Mouse (Mus musculus) CH12.LX (cell line): ENCODE data around the gene Uba52. TPM values are rescaled to one million over a fixed set of nuclear protein-coding genes. Genes with fewer than 3 reads are reported as not detected.

ENCODE experiments used
- DNase-seq: peaks from one replicate; pipeline ENCODE4 v3.0.0-alpha.2; 2013; ENCODE audit errors: extremely low read depth
- H3K27ac ChIP-seq: 2 replicates; pipeline ENCODE4 v1.5.1; 2012; ENCODE audit warnings: low read depth, mild to moderate bottlenecking, control low read depth, moderate library complexity; ENCODE audit not compliant: insufficient read depth
- H3K27me3 ChIP-seq: replicated peaks from 2 replicates; pipeline ENCODE3; 2012; ENCODE audit warnings: inconsistent platforms
- H3K36me3 ChIP-seq, 2 experiments: replicated peaks in 1 of 2; 2 replicates each; pipeline versions ENCODE3 to v1.6.1; 2012; ENCODE audit warnings: inconsistent platforms in 1 of 2, low read length in 1 of 2, mild to moderate bottlenecking in 1 of 2, mixed read lengths in 1 of 2, moderate library complexity in 1 of 2; ENCODE audit not compliant: control insufficient read depth in 1 of 2, insufficient read depth in 1 of 2
- H3K4me1 ChIP-seq, 2 experiments: 2 replicates each; pipeline ENCODE4 v1.6.1; 2012; ENCODE audit warnings: inconsistent platforms in 1 of 2, moderate library complexity in 1 of 2; ENCODE audit not compliant: insufficient read depth in 2 of 2, control insufficient read depth in 1 of 2
- H3K4me2 ChIP-seq: 2 replicates; pipeline ENCODE4 v1.6.1; 2012; ENCODE audit warnings: low read depth, mild to moderate bottlenecking, control low read depth; ENCODE audit not compliant: poor library complexity, insufficient read depth, severe bottlenecking
- H3K4me3 ChIP-seq, 3 experiments: fragments of 150-350 bp in 1 of 3; sonication (generic) in 1 of 3; replicated peaks in 1 of 3; 2 replicates each; pipeline versions ENCODE3 to v1.5.1; 2011 to 2012; ENCODE audit warnings: low read depth in 2 of 3, low read length in 2 of 3, mild to moderate bottlenecking in 2 of 3, moderate library complexity in 2 of 3, control low read depth in 1 of 3, improper control_type of control experiment in 1 of 3, inconsistent platforms in 1 of 3, mixed read lengths in 1 of 3; ENCODE audit not compliant: poor library complexity in 1 of 3
- H3K79me2 ChIP-seq: replicated peaks from 2 replicates; pipeline ENCODE4 v1.6.1; 2012; ENCODE audit warnings: mild to moderate bottlenecking, moderate library complexity; ENCODE audit not compliant: control insufficient read depth, poor library complexity, insufficient read depth, severe bottlenecking; ENCODE audit errors: extremely low read depth
- H3K9ac ChIP-seq: 2 replicates; pipeline ENCODE4 v1.6.1; 2012; ENCODE audit warnings: low read depth, mild to moderate bottlenecking, control low read depth, moderate library complexity; ENCODE audit not compliant: insufficient read depth
- H3K9me3 ChIP-seq: replicated peaks from 2 replicates; pipeline ENCODE3; 2012; ENCODE audit warnings: low read length, inconsistent platforms, mixed read lengths
- E2F4 ChIP-seq: IDR thresholded peaks from 2 replicates; pipeline ENCODE4 v1.6.1; 2011; ENCODE audit warnings: low read depth, low read length, improper control_type of control experiment; ENCODE audit not compliant: insufficient replicate concordance
- ELF1 ChIP-seq: IDR thresholded peaks from 2 replicates; pipeline ENCODE4 v1.6.1; 2014; ENCODE audit warnings: low read depth, mild to moderate bottlenecking, inconsistent platforms, low read length, improper control_type of control experiment
- EP300 ChIP-seq: IDR thresholded peaks from 2 replicates; pipeline ENCODE4 v1.6.1; 2011; ENCODE audit warnings: low read length, improper control_type of control experiment
- GABPA ChIP-seq: IDR thresholded peaks from 2 replicates; pipeline ENCODE4 v1.6.1; 2012; ENCODE audit warnings: low read depth, low read length, improper control_type of control experiment, inconsistent platforms; ENCODE audit not compliant: insufficient replicate concordance
- IRF4 ChIP-seq: IDR thresholded peaks from 2 replicates; pipeline ENCODE4 v1.6.1; 2014; ENCODE audit warnings: low read depth, mild to moderate bottlenecking, inconsistent platforms, low read length, improper control_type of control experiment
- JUN ChIP-seq: IDR thresholded peaks from 2 replicates; pipeline ENCODE4 v1.6.1; 2011; ENCODE audit warnings: low read depth, mild to moderate bottlenecking, low read length, improper control_type of control experiment, moderate library complexity; ENCODE audit not compliant: insufficient read depth
- MAFK ChIP-seq: IDR thresholded peaks from 2 replicates; pipeline ENCODE4 v1.6.1; 2011; ENCODE audit warnings: low read length, improper control_type of control experiment; ENCODE audit not compliant: insufficient replicate concordance
- MAX ChIP-seq: IDR thresholded peaks from 2 replicates; pipeline ENCODE4 v1.6.1; 2011; ENCODE audit warnings: low read length, improper control_type of control experiment
- MXI1 ChIP-seq: IDR thresholded peaks from 2 replicates; pipeline ENCODE4 v1.6.1; 2011; ENCODE audit warnings: mild to moderate bottlenecking, low read depth, low read length, improper control_type of control experiment
- MYC ChIP-seq: IDR thresholded peaks from 2 replicates; pipeline ENCODE4 v1.6.1; 2011; ENCODE audit warnings: low read depth, mild to moderate bottlenecking, improper control_type of control experiment, low read length
- NRF1 ChIP-seq: IDR thresholded peaks from 2 replicates; pipeline ENCODE4 v1.6.1; 2014; ENCODE audit warnings: low read depth, mild to moderate bottlenecking, inconsistent platforms, low read length, improper control_type of control experiment, moderate library complexity
- PAX5 ChIP-seq: IDR thresholded peaks from 2 replicates; pipeline ENCODE4 v1.6.1; 2012; ENCODE audit warnings: low read length, inconsistent platforms, mixed read lengths
- TBP ChIP-seq: conservative IDR thresholded peaks from 2 replicates; pipeline ENCODE4 v1.6.1; 2011; ENCODE audit warnings: low read depth, low read length, improper control_type of control experiment
- USF1 ChIP-seq: IDR thresholded peaks from 2 replicates; pipeline ENCODE4 v1.6.1; 2014; ENCODE audit warnings: low read depth, mild to moderate bottlenecking, inconsistent platforms, low read length, improper control_type of control experiment
- USF2 ChIP-seq: conservative IDR thresholded peaks from 2 replicates; pipeline ENCODE4 v1.6.1; 2011; ENCODE audit warnings: low read depth, low read length, improper control_type of control experiment
- ZC3H11A ChIP-seq: IDR thresholded peaks from 2 replicates; pipeline ENCODE4 v1.6.1; 2012; ENCODE audit warnings: low read depth, mild to moderate bottlenecking, inconsistent platforms, low read length, improper control_type of control experiment
- ZMIZ1 ChIP-seq: IDR thresholded peaks from 2 replicates; pipeline ENCODE4 v1.6.1; 2012; ENCODE audit warnings: low read depth, mild to moderate bottlenecking, inconsistent platforms, low read length, improper control_type of control experiment
- ZNF384 ChIP-seq: IDR thresholded peaks from 2 replicates; pipeline ENCODE4 v1.6.1; 2012; ENCODE audit warnings: low read depth, low read length, improper control_type of control experiment, inconsistent platforms
- dilution Hi-C: fragments of 300-500 bp; cut with MboI; formaldehyde crosslinking; loops from 2 replicates; pipeline ENCODE4 v1.14.3; 2020; ENCODE audit warnings: low sequenced_read_pairs; ENCODE audit not compliant: extremely low pct_unique_long_range_greater_than_20kb, extremely low pct_ligation_motif_present
- in situ Hi-C: fragments of 300-500 bp; cut with MboI; formaldehyde crosslinking; loops from 3 replicates; pipeline ENCODE4 v1.14.3; 2019; ENCODE audit warnings: low sequenced_read_pairs, low pct_ligation_motif_present, low pct_unique_long_range_greater_than_20kb, mixed read lengths
- polyA plus RNA-seq: library from polyadenylated mRNA; unstranded; fragments of >175 nt; gene quantifications from 2 replicates; pipeline ENCODE4 v1.2.1, GENCODE M21; 2012; ENCODE audit warnings: low read depth; ENCODE audit not compliant: insufficient read length
- total RNA-seq, 2 experiments: library from RNA; depleted of rRNA; stranded (reverse); fragments of 300-350 nt in 1 of 2; fragments of >200 nt in 1 of 2; gene quantifications; 2 replicates each; pipeline ENCODE4 v1.2.3; 2012 to 2014

Gene Uba52
- total and polyA plus RNA-seq, 3 experiments: 1,181 to 3,341 (median 1,372) TPM

- H3K9me3 ChIP-seq: no peaks in the 10 kb centered on the region
- peaks cover 9 to 87% of the 10 kb centered on the region in 2 experiments for H3K36me3 ChIP-seq
- no peak for TF ChIP-seq MYC
- no peak for TF ChIP-seq E2F4
- TF ChIP-seq MXI1: no peak
- no peak for TF ChIP-seq NRF1
- no peak for TF ChIP-seq MAX
- no peak for TF ChIP-seq PAX5
- no peak for TF ChIP-seq ZNF384
- TF ChIP-seq MAFK: no peak
- no peak for TF ChIP-seq ZMIZ1
- H3K79me2 ChIP-seq: no peaks in the 10 kb centered on the region
- H3K4me3 ChIP-seq: no peak overlapping the region
- H3K4me2 ChIP-seq: no peak overlapping the region
- in situ Hi-C loops (no loop called here), dilution Hi-C loops (no loop called here)
- no peak overlapping the region for H3K9ac ChIP-seq
- no peak overlapping the region for H3K27ac ChIP-seq
- H3K27me3 ChIP-seq: no peaks in the 10 kb centered on the region
- no peaks in the 10 kb centered on the region for H3K4me1 ChIP-seq
- no peak for DNase-seq
These were observed 41.2 kb downstream of the Uba52 start for GRCm38 (mm10) chr8:70469295-70469916.

DNA sequence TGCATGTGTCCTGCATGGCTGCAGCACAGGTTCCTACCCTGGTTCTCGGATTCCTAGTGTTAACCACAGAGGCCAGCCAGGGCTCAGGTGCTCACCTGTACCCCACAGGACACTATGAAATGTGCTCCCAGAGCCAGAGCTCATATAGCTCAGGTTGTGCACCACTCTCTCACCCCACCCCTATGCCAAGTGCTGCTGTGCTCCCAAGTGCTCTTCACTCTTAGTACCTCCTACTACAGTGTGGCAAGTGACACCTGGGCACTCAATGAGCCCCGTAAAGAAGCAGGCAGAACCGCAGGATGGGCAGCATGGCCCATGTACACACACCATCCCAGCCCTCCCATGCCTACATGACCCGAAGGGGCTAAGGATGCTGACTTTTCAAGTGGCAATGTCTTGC, 41.9 kb downstream of the Uba52 start:
- Histone ChIP-seq H3K4me1 (no peaks in the 10 kb centered on the region), H3K9ac (no peak overlapping the region), H3K79me2 (no peaks in the 10 kb centered on the region), H3K9me3 (no peaks in the 10 kb centered on the region), H3K4me2 (no peak overlapping the region), H3K36me3 (peaks cover 9 to 91% of the 10 kb centered on the region in 2 experiments), H3K27ac (no peak overlapping the region), H3K27me3 (no peaks in the 10 kb centered on the region), H3K4me3 (no peak overlapping the region)
- in situ Hi-C loops (no loop called here), dilution Hi-C loops (no loop called here)
- no peak for DNase-seq
- TF ChIP-seq GABPA (no peak), USF1 (no peak), MYC (no peak), JUN (no peak), ZC3H11A (no peak), IRF4 (no peak), PAX5 (no peak), ELF1 (no peak), TBP (no peak), MXI1 (no peak), USF2 (no peak), EP300 (no peak)
